Mouse (Mus musculus) layer of hippocampus, adult 11-12 months (tissue): ENCODE measurements around the gene Gucy1a1.
"Not testable (repeated sequence)": the region's sequence is repeated elsewhere in the genome, so short reads cannot be mapped to it uniquely, and the experiment has no call there.

ENCODE experiments used
- DNase-seq: peaks from one replicate; pipeline ENCODE4 v3.0.0; 2022; ENCODE audit warnings: low spot score

Gene Gucy1a1

GRCm38 (mm10) chr3:82145126-82145901 is at the start of gene Gucy1a1:
TSS of gene Gucy1a1 (minus strand) at chr3:82145789.
- DNase-seq: peak; percentile 35

GRCm38 (mm10) chr3:82191559-82192245 is 46.1 kb upstream of the Gucy1a1 start:
- no peak for DNase-seq

- DNase-seq: peak; percentile 17
Measured at GRCm38 (mm10) chr3:82185626-82186025, 40.0 kb upstream of the Gucy1a1 start.

GRCm38 (mm10) chr3:82181500-82181899 is 35.9 kb upstream of the Gucy1a1 start:
- DNase-seq: no peak

GRCm38 (mm10) chr3:82180253-82180652 is 34.7 kb upstream of the Gucy1a1 start:
- DNase-seq: no peak

- no peak for DNase-seq
Measured at GRCm38 (mm10) chr3:82175501-82175900, 29.9 kb upstream of the Gucy1a1 start.

- DNase-seq: no peak
Measured at GRCm38 (mm10) chr3:82167064-82167463, 21.5 kb upstream of the Gucy1a1 start.

GRCm38 (mm10) chr3:82165937-82166336 is 20.3 kb upstream of the Gucy1a1 start:
- DNase-seq: no peak

- not testable (repeated sequence) for DNase-seq
Measured at GRCm38 (mm10) chr3:82162992-82163391, 17.4 kb upstream of the Gucy1a1 start.

- no peak for DNase-seq
Measured at GRCm38 (mm10) chr3:82145978-82146377, 389 bp upstream of the Gucy1a1 start.

- no peak for DNase-seq
Measured at GRCm38 (mm10) chr3:82144725-82145125, 864 bp downstream of the Gucy1a1 start.

GRCm38 (mm10) chr3:82140781-82141180 is 4.8 kb downstream of the Gucy1a1 start:
- no peak for DNase-seq

GRCm38 (mm10) chr3:82138002-82138667 is 7.5 kb downstream of the Gucy1a1 start:
- no peak for DNase-seq

GRCm38 (mm10) chr3:82135483-82135882 is 10.1 kb downstream of the Gucy1a1 start:
- no peak for DNase-seq

- no peak for DNase-seq
Measured at GRCm38 (mm10) chr3:82129258-82129657, 16.3 kb downstream of the Gucy1a1 start.

GRCm38 (mm10) chr3:82124567-82124966 is 21.0 kb downstream of the Gucy1a1 start:
- no peak for DNase-seq

- no peak for DNase-seq
Measured at GRCm38 (mm10) chr3:82118916-82119315, 26.7 kb downstream of the Gucy1a1 start.

- no peak for DNase-seq
Measured at GRCm38 (mm10) chr3:82112439-82112838, 33.1 kb downstream of the Gucy1a1 start.

GRCm38 (mm10) chr3:82111986-82112385 is 33.6 kb downstream of the Gucy1a1 start:
- DNase-seq: no peak

- no peak for DNase-seq
Measured at GRCm38 (mm10) chr3:82108951-82109350, 36.6 kb downstream of the Gucy1a1 start.

- no peak for DNase-seq
Measured at GRCm38 (mm10) chr3:82104229-82104628, 41.4 kb downstream of the Gucy1a1 start.

GRCm38 (mm10) chr3:82099127-82099526 is 46.5 kb downstream of the Gucy1a1 start:
- DNase-seq: no peak

GRCm38 (mm10) chr3:82096801-82097200 is 48.8 kb downstream of the Gucy1a1 start:
- DNase-seq: no peak
